Mouse (Mus musculus): ENCODE measurements around the gene Rhbdf2.
"Not testable (repeated sequence)": the region's sequence is repeated elsewhere in the genome, so short reads cannot be mapped to it uniquely, and the experiment has no call there.

The Rhbdf2 gene

GRCm38 (mm10) chr11:116626299-116627071 lies at the start of gene Rhbdf2:
Rhbdf2 (minus strand) TSS chr11:116627019.
- no peak for DNase-seq (ENCODE audit: low spot score)

GRCm38 (mm10) chr11:116676175-116676976 lies 49.6 kb upstream of the Rhbdf2 start:
- no peak for DNase-seq (ENCODE audit: low spot score)

- DNase-seq (ENCODE audit: low spot score), result not testable (repeated sequence)
Observed at GRCm38 (mm10) chr11:116675429-116675828, 48.6 kb upstream of the Rhbdf2 start.

- DNase-seq (ENCODE audit: low spot score), result no peak
Observed at GRCm38 (mm10) chr11:116674616-116675379, 48.0 kb upstream of the Rhbdf2 start.

- DNase-seq (ENCODE audit: low spot score), result no peak
Observed at GRCm38 (mm10) chr11:116673410-116673809, 46.6 kb upstream of the Rhbdf2 start.

GRCm38 (mm10) chr11:116672595-116672994 lies 45.8 kb upstream of the Rhbdf2 start:
- DNase-seq (ENCODE audit: low spot score), result no peak

- no peak for DNase-seq (ENCODE audit: low spot score)
Observed at GRCm38 (mm10) chr11:116671845-116672434, 45.1 kb upstream of the Rhbdf2 start.

- DNase-seq (ENCODE audit: low spot score), result peak; percentile 98
Observed at GRCm38 (mm10) chr11:116671112-116671844, 44.5 kb upstream of the Rhbdf2 start.

GRCm38 (mm10) chr11:116670386-116670785 lies 43.6 kb upstream of the Rhbdf2 start:
- no peak for DNase-seq (ENCODE audit: low spot score)

GRCm38 (mm10) chr11:116669787-116670365 lies 43.1 kb upstream of the Rhbdf2 start:
- no peak for DNase-seq (ENCODE audit: low spot score)

- DNase-seq (ENCODE audit: low spot score), result no peak
Observed at GRCm38 (mm10) chr11:116669316-116669715, 42.5 kb upstream of the Rhbdf2 start.

- no peak for DNase-seq (ENCODE audit: low spot score)
Observed at GRCm38 (mm10) chr11:116668839-116669238, 42.0 kb upstream of the Rhbdf2 start.

- no peak for DNase-seq (ENCODE audit: low spot score)
Observed at GRCm38 (mm10) chr11:116668381-116668825, 41.6 kb upstream of the Rhbdf2 start.

- no peak for DNase-seq (ENCODE audit: low spot score)
Observed at GRCm38 (mm10) chr11:116667930-116668329, 41.1 kb upstream of the Rhbdf2 start.

GRCm38 (mm10) chr11:116667012-116667411 lies 40.2 kb upstream of the Rhbdf2 start:
- DNase-seq (ENCODE audit: low spot score), result not testable (repeated sequence)

GRCm38 (mm10) chr11:116666566-116666965 lies 39.7 kb upstream of the Rhbdf2 start:
- no peak for DNase-seq (ENCODE audit: low spot score)

- no peak for DNase-seq (ENCODE audit: low spot score)
Observed at GRCm38 (mm10) chr11:116665289-116665688, 38.5 kb upstream of the Rhbdf2 start.

GRCm38 (mm10) chr11:116661948-116662377 lies 35.1 kb upstream of the Rhbdf2 start:
- DNase-seq (ENCODE audit: low spot score), result no peak

- DNase-seq (ENCODE audit: low spot score), result peak; percentile 78
Observed at GRCm38 (mm10) chr11:116661291-116661947, 34.6 kb upstream of the Rhbdf2 start.

- DNase-seq (ENCODE audit: low spot score), result no peak
Observed at GRCm38 (mm10) chr11:116660181-116660580, 33.4 kb upstream of the Rhbdf2 start.

Measured in retina, embryonic 14.5 days (tissue).